In genomic region chr3:87919336-87920108, GRCm38 (mm10) we compare ENCODE assay signal across 7 mouse cellular contexts. TPM values are rescaled to one million over a fixed set of nuclear protein-coding genes. Genes with fewer than 3 reads are reported as not detected.
DNase-seq lines count a peak whose midpoint lies in the region; ATAC-seq lines count a peak whose summit lies in the region.

Mrpl24 (plus strand) TSS chr3:87919506.

- H3K4me3 ChIP-seq in embryonic facial prominence, embryonic 12.5 days = peak within 1 kb of the TSS; percentile 65
- H3K4me3 ChIP-seq in limb, embryonic 11.5 days (ENCODE audit: low read depth, low read length) = peak within 1 kb of the TSS; percentile 60
- peak within 1 kb of the TSS; percentile 46 for H3K4me3 ChIP-seq in midbrain, embryonic 14.5 days (replicated peaks; ENCODE audit: low read depth, low read length)

- peaks cover 57% of the 10 kb centered on the region for H3K36me3 ChIP-seq in embryonic facial prominence, embryonic 12.5 days
- peaks cover 25% of the 10 kb centered on the region for H3K36me3 ChIP-seq in limb, embryonic 11.5 days (ENCODE audit: control insufficient read depth, insufficient read depth, low read length)
- peaks cover 55% of the 10 kb centered on the region for H3K36me3 ChIP-seq in midbrain, embryonic 14.5 days (ENCODE audit: control insufficient read depth, insufficient read depth, low read length)

- no peaks in the 10 kb centered on the region for H3K9me3 ChIP-seq in embryonic facial prominence, embryonic 12.5 days
- no peaks in the 10 kb centered on the region for H3K9me3 ChIP-seq in limb, embryonic 11.5 days (ENCODE audit: control insufficient read depth, low read length)
- no peaks in the 10 kb centered on the region for H3K9me3 ChIP-seq in midbrain, embryonic 14.5 days (ENCODE audit: control insufficient read depth, low read length)

- peak within 1 kb of the TSS; percentile 63 for H3K4me2 ChIP-seq in embryonic facial prominence, embryonic 12.5 days (replicated peaks)
- peak within 1 kb of the TSS; percentile 71 for H3K4me2 ChIP-seq in limb, embryonic 11.5 days (ENCODE audit: low read depth, severe bottlenecking)
- H3K4me2 ChIP-seq in midbrain, embryonic 14.5 days (ENCODE audit: low read length) = peak within 1 kb of the TSS; percentile 69

- no peaks in the 10 kb centered on the region for H3K27me3 ChIP-seq in embryonic facial prominence, embryonic 12.5 days
- H3K27me3 ChIP-seq in limb, embryonic 11.5 days (ENCODE audit: control insufficient read depth, insufficient read depth, low read length) = no peaks in the 10 kb centered on the region
- H3K27me3 ChIP-seq in midbrain, embryonic 14.5 days (ENCODE audit: control insufficient read depth, insufficient read depth, low read length) = no peaks in the 10 kb centered on the region

- under 1% methylated on average over 30 of the region's 30 CpGs for WGBS in embryonic facial prominence, embryonic 12.5 days
- under 1% methylated on average over 30 of the region's 30 CpGs for WGBS in limb, embryonic 11.5 days
- WGBS in midbrain, embryonic 14.5 days = under 1% methylated on average over 30 of the region's 30 CpGs

- DNase-seq in adrenal gland, postnatal 14 days = peak; percentile 86
- DNase-seq in heart, adult 11 months = peak; percentile 99
- DNase-seq in kidney, adult 18-20 months = peak; percentile 76
- DNase-seq in limb, embryonic 11.5 days (ENCODE audit: low spot score) = peak; percentile 79
- peak; percentile 95 for DNase-seq in midbrain, embryonic 14.5 days
- DNase-seq in spleen, adult 18-20 months = peak; percentile 48 to 57

- H3K9ac ChIP-seq in embryonic facial prominence, embryonic 12.5 days = peak within 1 kb of the TSS; percentile 67
- H3K9ac ChIP-seq in limb, embryonic 11.5 days (ENCODE audit: low read length) = peak within 1 kb of the TSS; percentile 68
- H3K9ac ChIP-seq in midbrain, embryonic 14.5 days (replicated peaks; ENCODE audit: low read length) = peak within 1 kb of the TSS; percentile 44

- peak; percentile 72 for ATAC-seq in embryonic facial prominence, embryonic 12.5 days (ENCODE audit: insufficient number of reproducible peaks, insufficient read depth, low FRiP score, low TSS enrichment)
- peak; percentile 79; the same call in 1 of the 2 replicates for ATAC-seq in limb, embryonic 11.5 days (ENCODE audit: insufficient number of reproducible peaks, low FRiP score, low TSS enrichment, low read depth)
- peak; percentile 86 for ATAC-seq in midbrain, embryonic 14.5 days (ENCODE audit: low FRiP score, low TSS enrichment)

- H3K4me1 ChIP-seq in embryonic facial prominence, embryonic 12.5 days = 0 out of 2 replicates have a peak, but pooled peaks cover 10% of the 10 kb centered on the region
- H3K4me1 ChIP-seq in limb, embryonic 11.5 days (ENCODE audit: control insufficient read depth, insufficient read depth, low read length) = no peaks in the 10 kb centered on the region
- H3K4me1 ChIP-seq in midbrain, embryonic 14.5 days (ENCODE audit: control insufficient read depth, insufficient read depth, low read length) = peaks cover 5% of the 10 kb centered on the region; the same call in 1 of the 2 replicates

- H3K27ac ChIP-seq in embryonic facial prominence, embryonic 12.5 days = peak within 1 kb of the TSS; percentile 87
- peak within 1 kb of the TSS; percentile 61; the same call in 1 of the 2 replicates for H3K27ac ChIP-seq in limb, embryonic 11.5 days (replicated peaks; ENCODE audit: low read depth, low read length)
- H3K27ac ChIP-seq in midbrain, embryonic 14.5 days (replicated peaks; ENCODE audit: low read depth, low read length) = peak within 1 kb of the TSS; percentile 60

RNA-seq across cellular contexts. Expression of gene Mrpl24, which starts in this region (rescaled TPM):
- total RNA-seq in adrenal gland, postnatal 14 days (2021) = 115 and 119 TPM in 2 replicates
- 71.4 and 72.9 TPM in 2 replicates for polyA plus RNA-seq in embryonic facial prominence, embryonic 12.5 days (2016; fragmentation: Nextera tagmentation; extraction: Ambion mirVana)
- polyA plus RNA-seq in limb, embryonic 11.5 days (2014; fragmentation: Nextera tagmentation; extraction: Ambion mirVana) = 76.2 and 76.8 TPM in 2 replicates
- polyA plus RNA-seq in midbrain, embryonic 14.5 days (2014; fragmentation: Nextera tagmentation; extraction: Ambion mirVana) = 55.8 and 56.3 TPM in 2 replicates

Comparison
In these comparisons a context has a peak if more than half of its experiments do, and no peak if none do; other contexts are left out.
1. Peak in every context shown above with its lines: DNase-seq, ATAC-seq, H3K4me3 ChIP-seq and H3K27ac ChIP-seq.